ENCODE assay signal across 10 mouse cellular contexts in genomic region chr3:30547908-30548307, GRCm38 (mm10). TPM values are rescaled to one million over a fixed set of nuclear protein-coding genes. Genes with fewer than 3 reads are reported as not detected.
DNase-seq lines count a peak whose midpoint lies in the region; ATAC-seq lines count a peak whose summit lies in the region.
"Had no signal": no experiment of that assay in that cellular context is flagged by ENCODE, and none has a peak within 500 bp of the region (broad histone marks: within the 10 kb centered on the region; RNA-seq: fewer than 3 reads in every experiment).

Gene Mecom, minus strand, starts transcription at chr3:30548008.

- H3K4me3 ChIP-seq in lung, embryonic 15.5 days: peak within 1 kb of the TSS; percentile 11; the same call in 1 of the 2 replicates
- no peak within 1 kb of the TSS for H3K4me3 ChIP-seq in midbrain, embryonic 13.5 days (replicated peaks)

- no peak for DNase-seq in lung, postnatal 10 days
- peak in 1 of 2 experiments; percentile 26 for DNase-seq in heart, adult 18-20 months
- DNase-seq in heart, postnatal 14 days: no peak
- DNase-seq in left cerebral cortex, postnatal 25 days (ENCODE audit: low spot score in 2 of 2): no peak
- DNase-seq in thymus, postnatal 4 days: no peak
- no peak for DNase-seq in cerebellum, postnatal 25 days
- DNase-seq: cerebellum, adult 2 months; left cerebral cortex, postnatal 4 days had no signal

- H3K9ac ChIP-seq in lung, embryonic 15.5 days: no peak within 1 kb of the TSS
- H3K9ac ChIP-seq in midbrain, embryonic 13.5 days (replicated peaks): no peak within 1 kb of the TSS

- intact Hi-C loops in heart, postnatal 14 days (cut with DNase I): no loop called here
- intact Hi-C loops in left cerebral cortex, postnatal 25 days (cut with DNase I): loop anchor here (5.0 kb wide), 1 partner anchor 1501 kb away; no protein-coding TSS in a partner anchor

- ATAC-seq in lung, embryonic 15.5 days (ENCODE audit: borderline replicate concordance, extremely low read depth, low FRiP score, low TSS enrichment): no peak
- ATAC-seq in midbrain, embryonic 13.5 days: no peak

- no peaks in the 10 kb centered on the region for H3K27me3 ChIP-seq in lung, embryonic 15.5 days
- no peaks in the 10 kb centered on the region for H3K27me3 ChIP-seq in midbrain, embryonic 13.5 days

- no peaks in the 10 kb centered on the region for H3K9me3 ChIP-seq in lung, embryonic 15.5 days
- H3K9me3 ChIP-seq in midbrain, embryonic 13.5 days: no peaks in the 10 kb centered on the region

- H3K4me2 ChIP-seq in lung, embryonic 15.5 days: peak within 1 kb of the TSS; percentile 50
- no peak within 1 kb of the TSS for H3K4me2 ChIP-seq in midbrain, embryonic 13.5 days (replicated peaks)

- peak within 1 kb of the TSS; percentile 77 for H3K27ac ChIP-seq in lung, embryonic 15.5 days
- H3K27ac ChIP-seq in midbrain, embryonic 13.5 days: no peak within 1 kb of the TSS

- 91% methylated on average over 3 of the region's 3 CpGs for WGBS in lung, embryonic 15.5 days
- 86% methylated on average over 3 of the region's 3 CpGs for WGBS in midbrain, embryonic 13.5 days

- peaks cover 32% of the 10 kb centered on the region for H3K4me1 ChIP-seq in lung, embryonic 15.5 days
- H3K4me1 ChIP-seq in midbrain, embryonic 13.5 days (replicated peaks): no peaks in the 10 kb centered on the region

- no peaks in the 10 kb centered on the region for H3K36me3 ChIP-seq in lung, embryonic 15.5 days
- no peaks in the 10 kb centered on the region for H3K36me3 ChIP-seq in midbrain, embryonic 13.5 days

RNA-seq across cellular contexts. Expression of gene Mecom, which starts in this region (rescaled TPM):
- 65.4 and 68.8 TPM in 2 replicates for polyA plus RNA-seq in lung, embryonic 15.5 days (2015; fragmentation: Nextera tagmentation; extraction: Ambion mirVana)
- total RNA-seq in heart, adult 18-20 months (2021): 10 to 100 TPM; 11.2 to 11.8 TPM
- total RNA-seq in heart, postnatal 14 days (2021): 10 to 100 TPM; 21.8 to 28.1 TPM
- 11.1 and 13.4 TPM in 2 replicates for polyA plus RNA-seq in midbrain, embryonic 13.5 days (2015; fragmentation: Nextera tagmentation; extraction: Ambion mirVana)
- total RNA-seq in left cerebral cortex, postnatal 25 days (2021): 1 to 10 TPM; 3.0 to 3.2 TPM
